Mouse (Mus musculus): ENCODE data around the gene Angptl2.

The Angptl2 gene

DNA sequence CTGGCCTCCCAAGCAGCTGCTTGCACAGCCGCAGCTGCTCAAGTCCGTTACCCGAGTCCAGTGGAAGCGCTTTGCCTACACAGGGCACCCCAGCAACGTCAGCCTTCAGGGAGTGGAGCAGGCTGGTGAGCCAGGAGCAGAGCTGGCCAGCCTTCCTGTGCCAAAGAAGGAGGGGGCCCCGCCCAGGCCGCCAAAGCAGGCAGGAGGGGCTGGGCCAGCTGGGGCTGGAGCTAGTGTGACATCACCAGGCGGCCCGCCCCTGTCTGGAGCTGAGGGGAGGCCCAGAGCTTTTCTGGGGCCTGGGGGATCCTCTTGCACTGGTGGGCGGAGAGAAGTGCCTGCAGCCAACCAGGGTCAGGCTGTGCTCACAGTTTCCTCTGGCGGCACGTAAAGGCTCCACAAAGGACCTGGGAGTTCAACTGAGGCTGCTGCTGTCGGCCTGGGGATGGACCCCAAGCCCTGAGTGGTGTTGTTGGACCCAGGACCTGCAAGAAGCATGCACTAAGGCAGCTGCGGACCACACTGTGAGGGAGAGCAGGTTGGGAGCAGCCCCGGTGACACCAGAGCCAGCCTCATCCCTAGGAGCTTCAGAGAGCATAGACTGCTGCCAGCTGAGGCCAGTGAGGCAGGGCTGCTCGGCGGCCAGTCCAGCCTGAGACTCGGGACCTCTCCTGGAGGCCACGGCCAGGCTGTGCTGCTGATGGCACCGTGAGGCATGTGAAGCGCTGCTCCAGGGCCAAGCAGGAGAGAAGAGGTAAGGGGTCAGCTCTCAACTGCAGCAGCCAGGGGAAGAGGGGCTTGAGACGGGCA lies at the start of gene Angptl2:
Gene Angptl2 (plus strand): TSS at position 370 of the 810 bp plus-strand sequence.
- DNase-seq (ENCODE audit: low read depth, low spot score), result peak; percentile 93

DNA sequence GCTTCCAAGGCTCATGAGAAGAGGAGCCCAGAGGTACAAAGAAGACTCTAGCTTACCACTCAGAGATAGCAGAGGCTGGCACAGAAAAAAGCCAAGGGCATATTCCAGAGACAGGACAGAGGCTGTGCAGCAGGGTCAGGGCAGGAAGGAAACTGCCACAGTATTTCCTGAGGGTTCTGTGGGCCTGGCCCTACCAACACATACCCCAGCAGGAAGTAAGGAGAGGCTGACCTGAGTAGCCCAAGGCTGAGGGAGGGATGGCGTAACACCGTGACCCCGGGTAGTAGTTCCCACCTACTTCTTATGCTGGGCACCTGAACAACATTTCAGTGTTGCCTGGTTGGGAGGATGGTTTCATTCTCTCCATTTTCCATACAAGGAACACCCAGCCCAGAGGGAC lies 48.8 kb upstream of the Angptl2 start:
- no peak for DNase-seq (ENCODE audit: low read depth, low spot score)

DNA sequence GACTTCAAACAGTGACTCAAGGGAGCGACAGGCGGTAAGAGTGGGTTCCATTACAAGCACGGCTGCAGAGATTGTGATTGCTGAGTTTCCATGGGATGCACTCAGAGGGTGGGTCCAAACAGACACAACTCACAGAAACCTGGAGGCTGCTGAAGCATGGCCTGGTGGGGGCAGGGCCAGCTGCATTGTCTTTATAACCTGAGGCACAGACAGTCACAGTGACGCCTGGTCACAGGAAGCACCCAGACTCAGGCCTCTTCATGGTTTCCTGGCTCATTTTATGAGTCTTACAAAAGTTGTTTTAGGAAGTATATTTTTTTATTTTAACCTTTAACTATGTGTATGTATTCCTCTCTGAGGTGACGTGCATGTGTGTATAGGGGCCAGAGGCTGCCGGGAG lies 46.4 kb upstream of the Angptl2 start:
- no peak for DNase-seq (ENCODE audit: low read depth, low spot score)

DNA sequence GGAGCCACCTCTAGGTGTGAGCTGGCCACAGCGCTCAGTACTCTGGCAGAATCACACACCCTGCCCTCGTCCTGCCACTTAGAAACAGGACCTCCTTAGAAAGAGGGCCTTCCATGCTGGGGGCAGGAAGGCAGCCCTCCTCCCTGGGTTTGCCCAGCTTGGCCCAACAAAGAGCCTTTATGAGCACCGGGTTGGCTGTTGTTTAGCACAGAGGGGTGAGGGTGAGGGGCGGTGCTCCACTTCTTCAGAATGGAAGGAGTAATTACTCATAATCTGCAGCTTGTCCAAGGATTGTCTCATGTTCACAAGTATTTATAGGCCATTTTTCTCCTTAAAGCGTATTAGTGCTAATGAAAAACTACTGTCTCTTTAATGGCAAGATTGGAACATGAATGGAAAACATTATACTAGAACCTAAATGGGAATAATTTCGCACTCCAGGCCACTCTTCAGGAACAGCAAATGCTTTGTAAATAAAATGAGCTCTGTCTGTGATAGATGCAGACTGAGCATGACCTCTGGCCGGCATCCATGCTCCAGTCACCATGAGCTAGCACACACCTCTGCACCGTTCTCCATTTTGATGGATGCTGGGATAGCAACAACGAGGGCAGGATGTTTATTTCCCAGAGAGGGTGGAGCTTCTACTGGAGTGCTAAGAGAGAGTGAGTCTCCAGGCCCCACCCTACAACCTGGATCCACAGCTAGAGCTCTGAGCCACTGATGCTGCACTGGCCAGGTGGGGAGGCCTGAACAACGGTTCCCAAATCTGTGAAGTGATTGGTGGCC lies 44.9 kb upstream of the Angptl2 start:
- DNase-seq (ENCODE audit: low read depth, low spot score), result no peak

DNA sequence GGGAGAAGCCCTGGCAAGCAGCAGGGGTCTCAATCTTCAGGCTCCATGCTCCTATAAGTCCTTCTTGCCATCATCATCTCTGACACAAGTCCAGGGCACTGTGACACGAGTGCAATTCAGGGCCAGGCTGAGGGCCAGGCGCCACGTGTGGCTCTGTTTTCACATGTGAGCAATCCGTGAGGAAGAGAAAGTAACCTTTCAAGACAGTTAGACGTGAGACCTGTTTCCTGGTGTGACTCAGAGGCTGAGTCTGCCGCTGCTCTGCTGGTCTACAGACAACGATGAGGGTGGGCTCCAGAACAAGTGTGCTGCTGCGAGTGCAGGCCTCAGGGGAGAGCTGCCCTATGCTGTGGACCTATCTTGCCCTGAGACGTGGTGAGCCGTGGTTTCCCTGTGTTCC lies 42.7 kb upstream of the Angptl2 start:
- DNase-seq (ENCODE audit: low read depth, low spot score), result no peak

DNA sequence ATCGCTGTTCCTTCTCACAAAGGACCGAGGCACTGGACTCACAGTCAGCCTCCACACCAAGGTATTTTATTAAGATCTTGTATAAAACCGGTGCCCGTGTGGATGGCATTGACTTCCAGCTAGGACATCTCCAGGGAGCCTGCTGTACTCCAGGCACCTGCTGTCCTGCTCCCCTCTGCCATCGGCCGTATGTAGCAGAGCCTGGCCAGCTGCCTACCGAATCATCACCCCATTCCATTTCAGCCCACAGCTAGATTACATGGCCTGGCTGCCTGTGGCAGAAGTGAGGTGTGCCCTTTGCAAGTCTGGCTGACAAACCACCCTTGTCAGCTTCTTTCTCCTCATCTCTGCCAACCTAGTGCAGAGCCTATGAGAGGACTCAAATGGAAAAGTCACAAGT lies 42.2 kb upstream of the Angptl2 start:
- DNase-seq (ENCODE audit: low read depth, low spot score), result no peak

DNA sequence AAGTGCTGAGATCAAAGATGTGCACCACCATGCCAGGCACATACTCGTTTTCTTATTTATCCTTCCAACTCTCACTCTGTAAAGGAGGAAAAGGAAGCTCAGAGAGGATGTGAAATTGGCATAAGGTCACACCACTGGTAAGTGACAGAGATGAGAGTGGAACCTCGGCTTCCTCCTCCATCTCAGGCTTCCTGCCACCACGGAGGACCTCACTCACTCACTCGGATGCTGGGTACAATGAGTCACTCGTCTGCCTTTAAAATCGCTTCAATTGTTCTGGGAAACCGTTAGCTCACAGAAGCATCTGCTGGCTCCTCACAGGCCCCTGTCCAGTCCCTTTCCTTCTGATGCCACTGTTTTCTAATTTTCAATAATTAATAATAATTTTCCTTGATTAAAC lies 39.4 kb upstream of the Angptl2 start:
- DNase-seq (ENCODE audit: low read depth, low spot score), result no peak

DNA sequence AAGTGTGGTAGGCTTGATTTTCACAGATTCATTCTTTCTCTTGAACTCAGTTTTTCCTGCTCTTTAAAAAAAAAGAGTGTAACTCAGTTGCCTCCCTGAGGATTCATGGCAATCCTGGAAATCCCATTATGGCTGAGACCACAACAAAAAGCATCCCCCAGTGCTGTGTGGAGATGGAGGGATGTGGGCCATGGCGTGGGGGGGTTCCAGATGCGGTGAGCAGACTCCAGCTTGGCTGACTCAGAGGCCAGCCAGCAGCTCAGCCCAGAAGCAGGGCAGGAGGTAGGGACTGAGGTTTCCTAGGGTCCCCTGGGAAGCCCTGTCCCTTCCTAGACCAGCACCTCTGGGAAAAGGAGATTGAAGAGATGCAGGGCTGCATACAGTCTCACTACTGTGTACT lies 38.9 kb upstream of the Angptl2 start:
- DNase-seq (ENCODE audit: low read depth, low spot score), result no peak

DNA sequence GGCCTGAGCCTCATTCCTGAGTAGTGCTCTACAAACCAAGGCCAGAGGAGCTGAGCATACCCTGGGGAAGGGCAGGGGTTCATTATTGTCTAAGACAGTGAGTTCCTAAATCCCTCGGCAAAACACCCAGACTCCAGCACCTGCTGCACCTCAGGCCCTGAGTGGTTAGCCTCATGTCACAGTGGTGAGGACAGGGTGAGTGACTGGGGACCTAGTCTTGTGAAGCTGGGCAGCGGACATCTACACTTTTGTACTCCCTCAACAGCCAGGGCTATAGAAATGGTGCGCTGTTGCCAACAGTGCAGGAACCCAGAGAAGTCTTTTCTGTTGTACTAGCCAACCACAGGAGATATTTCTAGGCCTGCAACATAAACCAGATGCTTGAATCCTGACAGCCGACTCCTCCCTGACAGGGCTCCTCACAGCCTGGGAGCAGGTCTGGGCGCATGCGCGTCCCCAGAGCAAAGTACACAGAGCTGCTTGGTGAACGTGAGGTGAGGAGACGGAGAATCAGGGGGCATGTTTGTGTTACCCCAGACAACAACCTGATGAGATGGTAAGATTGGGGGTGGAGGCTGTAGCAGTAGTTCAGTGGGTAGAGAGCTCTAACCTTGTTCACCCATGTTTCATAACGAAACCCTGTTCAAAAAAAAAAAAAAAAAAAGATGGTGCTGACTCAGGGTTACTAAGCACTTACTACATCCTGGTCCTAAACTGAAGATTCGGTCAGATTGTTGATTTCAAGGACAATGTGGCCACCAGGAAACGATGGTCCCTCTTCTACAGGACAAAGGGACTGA lies 38.2 kb upstream of the Angptl2 start:
- no peak for DNase-seq (ENCODE audit: low read depth, low spot score)

DNA sequence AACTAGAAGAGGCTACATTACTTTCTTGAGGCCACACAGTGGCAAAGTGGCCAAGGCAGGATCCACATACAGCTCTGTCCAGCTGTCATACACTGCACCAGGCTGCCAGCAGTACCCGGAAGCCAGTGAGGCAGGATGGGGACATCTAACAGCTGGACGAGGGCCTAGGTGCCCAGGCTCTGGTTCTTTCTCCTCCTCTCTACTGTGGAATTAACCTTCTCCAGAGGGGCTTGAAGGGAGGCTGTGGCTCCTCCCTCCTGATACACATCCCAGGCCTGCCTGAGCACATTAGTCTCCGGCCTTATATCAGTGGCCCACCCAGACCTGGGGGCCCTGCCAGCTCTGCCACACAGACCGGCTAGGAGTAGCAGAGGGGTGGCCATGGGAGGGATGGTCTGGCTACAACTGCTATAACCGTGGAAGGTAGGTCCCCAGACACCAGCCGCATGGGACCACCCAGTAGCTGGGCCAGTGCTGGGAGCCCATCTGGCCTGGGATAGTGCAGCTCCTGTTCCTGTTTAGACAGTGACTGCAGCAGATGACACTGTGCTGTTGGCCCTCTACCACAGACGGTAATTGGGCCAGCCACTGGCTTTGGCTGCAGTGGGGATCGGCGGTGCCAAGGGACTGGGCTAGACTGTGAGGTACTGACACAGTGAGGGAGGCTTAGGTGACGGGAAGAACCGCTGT lies 37.5 kb upstream of the Angptl2 start:
- DNase-seq (ENCODE audit: low read depth, low spot score), result no peak

DNA sequence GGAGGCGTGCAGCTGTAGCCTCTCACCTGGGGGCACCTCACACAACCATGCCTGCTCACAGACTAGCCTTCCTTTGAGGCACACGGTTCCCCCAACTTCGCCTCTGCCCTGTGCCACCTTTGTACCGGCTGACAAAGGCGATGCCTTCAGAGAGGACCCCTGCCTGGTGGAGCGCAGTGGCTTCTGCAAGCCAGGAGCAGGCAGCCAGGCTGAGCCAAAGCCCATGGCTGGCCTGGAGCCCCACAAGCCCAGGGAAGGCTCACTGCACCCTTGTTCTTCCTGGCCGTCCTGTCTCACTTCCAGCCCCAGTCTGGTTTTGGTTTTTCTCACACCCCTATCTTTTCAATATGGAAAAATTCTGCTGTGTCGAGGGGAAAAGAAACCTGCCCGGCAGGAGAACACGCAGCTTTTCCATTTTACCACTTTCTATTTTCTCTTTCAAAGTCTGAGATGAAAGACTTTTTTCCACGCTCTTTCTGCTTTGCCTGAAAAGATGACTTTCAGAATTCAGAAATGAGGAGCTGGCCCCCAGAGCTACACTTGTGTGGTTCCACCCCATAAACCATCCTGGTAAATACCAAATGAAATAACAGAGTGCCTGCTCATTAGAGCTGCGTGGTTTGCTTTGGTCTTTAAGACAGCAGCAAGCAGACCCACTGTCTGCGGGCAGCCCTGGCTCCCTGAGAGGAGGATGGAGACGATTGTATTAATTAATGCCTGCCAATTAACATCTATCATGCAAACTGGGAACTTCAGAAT lies 36.5 kb upstream of the Angptl2 start:
- no peak for DNase-seq (ENCODE audit: low read depth, low spot score)

DNA sequence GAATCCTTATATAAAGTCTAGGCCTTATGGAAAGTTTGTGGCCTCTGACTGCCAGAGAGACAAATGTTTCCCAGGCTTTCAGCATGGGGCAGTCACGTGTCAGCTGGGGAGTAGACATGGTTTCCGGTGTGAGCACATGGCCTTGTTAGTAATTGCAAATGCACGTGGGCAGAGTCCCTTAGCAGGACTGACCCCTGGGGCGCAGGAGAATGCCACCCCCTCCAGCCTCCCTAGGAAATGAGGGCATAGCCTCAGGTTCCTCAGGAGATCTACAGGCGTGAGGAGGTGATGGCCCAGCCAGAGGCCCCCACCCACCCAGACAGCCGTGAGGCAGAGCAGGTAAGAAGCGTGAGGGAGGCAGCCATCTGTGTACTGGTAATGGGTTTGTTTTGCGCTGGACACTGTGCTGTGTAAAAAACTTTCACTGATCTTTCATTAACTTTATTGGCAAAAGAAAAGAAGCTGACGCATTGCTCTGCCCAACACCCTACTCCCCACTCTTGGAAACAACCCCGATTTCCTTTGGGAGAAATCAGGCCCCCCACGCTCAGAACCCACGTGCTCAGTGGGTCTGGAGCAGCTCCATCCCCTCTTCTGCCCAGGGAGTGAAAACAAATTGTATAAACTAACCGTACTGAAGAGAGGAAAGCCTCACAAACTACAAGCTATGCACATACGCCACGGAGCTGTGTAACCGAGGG lies 35.8 kb upstream of the Angptl2 start:
- DNase-seq (ENCODE audit: low read depth, low spot score), result peak; percentile 61

DNA sequence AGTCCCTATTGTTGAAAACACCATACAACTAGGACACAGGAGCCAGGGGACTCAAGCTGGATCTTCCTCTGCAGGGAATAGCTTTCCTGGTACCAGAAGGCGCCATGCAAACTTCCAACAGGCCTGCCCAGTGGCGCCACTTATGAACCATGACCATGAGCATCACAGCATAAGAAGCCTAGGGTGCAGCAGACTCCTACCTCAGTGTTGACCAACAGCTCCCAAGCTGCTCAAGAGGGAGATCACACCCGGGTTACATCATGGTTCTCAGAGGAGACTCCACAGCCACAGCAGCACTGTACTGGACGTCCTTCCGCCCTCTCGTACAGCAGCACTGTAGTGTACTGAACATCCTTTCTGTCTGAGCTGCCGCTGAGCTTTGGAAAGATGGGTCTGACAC lies 32.5 kb upstream of the Angptl2 start:
- DNase-seq (ENCODE audit: low read depth, low spot score), result no peak

DNA sequence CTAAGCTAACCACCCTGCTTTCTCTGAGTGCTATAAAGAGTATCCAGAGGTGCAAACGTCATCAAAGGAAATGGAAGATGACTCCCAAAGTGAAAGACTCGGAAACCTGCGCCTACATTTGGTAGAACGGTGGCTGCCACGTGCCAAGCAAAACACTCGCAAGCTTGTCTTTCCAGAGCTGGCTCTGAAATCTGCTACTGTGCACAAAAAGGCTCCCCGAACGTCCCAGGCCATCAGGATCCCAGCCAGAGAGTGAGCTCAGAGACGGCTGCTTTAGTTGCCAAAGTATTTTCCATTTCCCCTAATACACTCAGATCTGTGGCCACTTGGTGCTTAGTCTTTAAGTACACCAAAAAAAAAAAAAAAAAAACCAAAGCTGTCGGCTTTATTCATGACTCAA lies 31.2 kb upstream of the Angptl2 start:
- DNase-seq (ENCODE audit: low read depth, low spot score), result no peak

DNA sequence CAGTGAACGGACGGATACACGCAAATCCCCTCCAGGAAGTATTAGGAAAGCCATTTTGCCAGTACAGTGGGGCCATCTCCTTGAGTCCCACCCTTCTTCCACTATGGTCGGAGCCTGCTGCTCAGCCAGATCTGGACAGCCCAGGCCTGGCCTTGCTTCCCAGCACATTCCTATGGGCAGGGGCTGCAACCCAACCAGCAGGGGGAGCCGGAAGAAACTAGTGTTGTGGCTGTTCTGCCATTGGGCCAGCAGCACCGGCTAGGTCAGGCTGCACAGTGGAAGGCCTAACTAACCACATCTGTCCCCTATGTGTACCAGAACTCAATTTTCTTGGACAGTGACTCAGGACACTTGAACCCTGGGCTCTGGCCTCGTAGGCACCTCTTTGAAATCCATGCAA lies 30.6 kb upstream of the Angptl2 start:
- no peak for DNase-seq (ENCODE audit: low read depth, low spot score)

DNA sequence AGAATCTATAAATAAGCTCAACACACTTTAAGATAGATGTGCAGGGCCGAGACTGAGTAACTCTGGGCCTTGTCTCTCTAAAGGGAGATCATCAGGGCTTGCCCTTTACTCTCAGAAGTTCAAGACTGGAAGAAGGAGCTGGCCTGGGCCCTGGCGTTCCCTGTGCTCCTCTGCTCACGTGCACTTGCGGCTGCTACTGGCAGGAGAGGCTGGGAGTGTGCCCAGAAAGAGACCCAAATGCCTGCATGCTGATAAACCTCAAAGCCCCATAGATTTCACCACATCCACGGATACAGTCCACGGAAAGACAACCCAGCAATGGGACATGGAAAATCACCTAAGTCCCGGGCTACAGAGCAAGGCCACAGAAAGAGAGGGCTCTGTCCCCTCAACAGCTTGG lies 29.4 kb upstream of the Angptl2 start:
- no peak for DNase-seq (ENCODE audit: low read depth, low spot score)

DNA sequence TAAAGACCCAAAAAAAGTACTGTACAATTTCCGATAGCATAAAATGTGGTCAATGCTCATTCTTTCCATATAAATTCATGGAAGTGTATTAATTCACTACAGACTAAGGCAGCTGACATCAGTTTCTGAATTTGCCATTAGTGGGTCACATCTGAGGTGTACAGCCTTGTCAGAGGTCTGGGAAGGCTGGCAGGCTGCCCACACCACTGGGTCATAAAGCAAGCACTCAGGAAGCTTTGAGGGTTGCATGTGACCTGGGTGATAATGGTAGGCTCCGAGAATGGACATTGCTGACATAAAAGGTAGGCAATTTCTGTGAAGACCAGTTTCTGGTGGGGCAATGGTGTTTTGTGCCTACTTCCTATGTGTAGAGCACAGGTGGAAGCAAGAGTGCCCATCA lies 28.0 kb upstream of the Angptl2 start:
- DNase-seq (ENCODE audit: low read depth, low spot score), result no peak

DNA sequence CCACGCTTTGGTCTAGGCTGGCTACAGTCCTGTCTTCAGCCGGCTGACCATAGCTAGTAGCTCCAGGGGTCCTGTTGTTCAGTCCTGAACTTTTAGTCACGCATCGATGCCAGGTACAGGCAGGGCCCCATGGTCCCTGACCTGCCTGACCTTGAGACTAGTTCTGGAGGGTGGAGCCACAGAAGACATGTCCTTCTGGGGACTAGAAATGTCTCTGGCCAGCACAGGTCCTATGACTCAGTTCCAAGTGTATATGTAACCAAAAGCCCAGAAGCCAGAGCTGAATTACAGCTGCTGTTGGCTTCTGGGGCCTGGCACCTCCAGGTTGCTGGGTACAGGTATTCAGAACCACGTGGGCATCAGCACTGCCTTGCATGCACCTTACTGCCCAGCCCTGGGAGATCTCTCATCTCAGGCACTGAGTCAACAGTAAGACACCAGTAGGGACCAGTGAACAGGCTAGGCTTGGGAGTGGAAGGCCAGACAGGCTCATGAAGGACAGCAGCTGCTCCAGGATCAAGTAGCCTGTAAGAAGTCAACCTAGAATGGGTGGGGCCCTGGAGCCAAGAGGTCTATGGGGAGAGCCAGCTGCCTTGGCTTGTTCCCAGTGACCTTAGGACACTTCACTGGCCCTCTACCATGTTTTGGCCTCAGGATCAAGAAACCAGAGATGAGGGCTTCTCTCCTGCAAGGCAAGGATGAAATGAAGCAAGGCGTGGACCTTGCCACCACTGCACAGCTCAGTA lies 26.8 kb upstream of the Angptl2 start:
- no peak for DNase-seq (ENCODE audit: low read depth, low spot score)

DNA sequence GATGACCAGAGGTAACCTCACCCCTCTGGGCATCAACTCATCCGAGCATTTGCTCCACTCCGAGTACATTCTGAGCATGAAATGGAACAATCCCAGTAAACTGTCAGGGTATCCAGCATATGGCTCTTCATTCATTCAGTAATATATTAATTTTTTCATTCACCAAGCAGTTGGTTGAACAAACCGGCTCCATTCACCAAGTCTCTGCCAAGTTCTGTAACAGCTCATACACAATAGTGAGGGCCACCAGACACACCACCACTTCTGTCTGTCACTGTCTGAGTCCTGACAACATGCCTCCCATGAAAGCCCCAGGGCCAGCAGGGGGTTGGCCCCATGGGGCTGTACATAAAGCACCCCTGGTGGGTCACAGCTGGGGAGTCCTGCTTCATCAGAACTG lies 25.9 kb upstream of the Angptl2 start:
- DNase-seq (ENCODE audit: low read depth, low spot score), result no peak

Measured in forelimb bud, embryonic 11.5 days (tissue).